Mouse (Mus musculus) regulatory T cell (primary cell): ENCODE results near the gene Tnfsf12.

ENCODE experiments used
- in situ Hi-C: fragments of 300-600 bp; cut with MboI, MseI; formaldehyde crosslinking; loops from one replicate; pipeline ENCODE4 v1.15.1; 2025; ENCODE audit warnings: high pct_unique_total_duplicates

The Tnfsf12 gene

GRCm38 (mm10) chr11:69681314-69682208 lies 14.1 kb downstream of the Tnfsf12 start, which contains the start of gene Senp3:
Gene Senp3, minus strand, starts transcription at chr11:69682084.
- in situ Hi-C loops: no loop called here

GRCm38 (mm10) chr11:69680136-69680855 lies 15.4 kb downstream of the Tnfsf12 start:
- in situ Hi-C loops: no loop called here

GRCm38 (mm10) chr11:69679144-69679543 lies 16.5 kb downstream of the Tnfsf12 start:
- in situ Hi-C loops: no loop called here

- in situ Hi-C loops: no loop called here
These were observed 23.4 kb downstream of the Tnfsf12 start, which contains the start of gene Eif4a1 for GRCm38 (mm10) chr11:69672211-69672706. Gene Eif4a1, minus strand, starts transcription at chr11:69672423.

GRCm38 (mm10) chr11:69671726-69672124 lies 23.9 kb downstream of the Tnfsf12 start:
- in situ Hi-C loops: no loop called here

- in situ Hi-C loops: no loop called here
These were observed 24.6 kb downstream of the Tnfsf12 start for GRCm38 (mm10) chr11:69670786-69671725.

GRCm38 (mm10) chr11:69666665-69667005 lies 29.0 kb downstream of the Tnfsf12 start:
- in situ Hi-C loops: loop anchor here (5.0 kb wide), 1 partner anchor 981 kb away; the partner anchor contains the start of genes Rnf167 and Slc25a11

- in situ Hi-C loops: loop anchor here (5.0 kb wide), 1 partner anchor 981 kb away; the partner anchor contains the start of genes Rnf167 and Slc25a11
These were observed 29.5 kb downstream of the Tnfsf12 start, which contains the start of gene Cd68 for GRCm38 (mm10) chr11:69665961-69666664. Gene Cd68, minus strand, starts transcription at chr11:69666153.

- in situ Hi-C loops: loop anchor here (5.0 kb wide), 1 partner anchor 982 kb away; the partner anchor contains the start of genes Rnf167 and Slc25a11
These were observed 30.1 kb downstream of the Tnfsf12 start for GRCm38 (mm10) chr11:69665457-69665960.

GRCm38 (mm10) chr11:69664841-69665240 lies 30.8 kb downstream of the Tnfsf12 start:
- in situ Hi-C loops: loop anchor here (5.0 kb wide), 1 partner anchor 982 kb away; the partner anchor contains the start of genes Rnf167 and Slc25a11

GRCm38 (mm10) chr11:69663795-69664194 lies 31.9 kb downstream of the Tnfsf12 start:
- in situ Hi-C loops: no loop called here

- in situ Hi-C loops: no loop called here
These were observed 32.5 kb downstream of the Tnfsf12 start for GRCm38 (mm10) chr11:69662967-69663671.

GRCm38 (mm10) chr11:69662213-69662966 lies 33.3 kb downstream of the Tnfsf12 start, which contains the start of gene Mpdu1:
Gene Mpdu1, minus strand, starts transcription at chr11:69662642.
- in situ Hi-C loops: no loop called here

- in situ Hi-C loops: no loop called here
These were observed 34.3 kb downstream of the Tnfsf12 start for GRCm38 (mm10) chr11:69661221-69661881.

GRCm38 (mm10) chr11:69657462-69657881 lies 38.2 kb downstream of the Tnfsf12 start:
- in situ Hi-C loops: loop anchor here (5.0 kb wide), 1 partner anchor 75 kb away; the partner anchor contains the start of genes Trp53 and Wrap53

GRCm38 (mm10) chr11:69656617-69657461 lies 38.8 kb downstream of the Tnfsf12 start:
- in situ Hi-C loops: loop anchor here (5.0 kb wide), 1 partner anchor 75 kb away; the partner anchor contains the start of genes Trp53 and Wrap53

- in situ Hi-C loops: loop anchor here (5.0 kb wide), 1 partner anchor 74 kb away; the partner anchor contains the start of genes Trp53 and Wrap53
These were observed 39.6 kb downstream of the Tnfsf12 start for GRCm38 (mm10) chr11:69656065-69656455.
